Mouse (Mus musculus) liver, embryonic 12.5 days (tissue): ENCODE data around the gene Flot1. TPM values are rescaled to one million over a fixed set of nuclear protein-coding genes. Genes with fewer than 3 reads are reported as not detected.
"Not testable (repeated sequence)": the region's sequence is repeated elsewhere in the genome, so short reads cannot be mapped to it uniquely, and the experiment has no call there.

Experiments used
- ATAC-seq: fragments of 200-750 bp; cut with Nextera tagmentation; 2 replicates; pipeline ENCODE4 v1.8.0; 2017; ENCODE audit warnings: moderate number of reproducible peaks, mild to moderate bottlenecking, moderate library complexity
- H3K27ac ChIP-seq: fragments of 300-500 bp; sonication (generic); 2 replicates; pipeline ENCODE4 v1.5.1; 2016; ENCODE audit warnings: mild to moderate bottlenecking
- H3K27me3 ChIP-seq: fragments of 300-500 bp; sonication (generic); replicated peaks from 2 replicates; pipeline ENCODE4 v1.6.1; 2016; ENCODE audit warnings: mild to moderate bottlenecking, moderate library complexity
- H3K36me3 ChIP-seq: fragments of 300-500 bp; sonication (generic); 2 replicates; pipeline ENCODE4 v1.6.1; 2016; ENCODE audit warnings: mild to moderate bottlenecking, moderate library complexity
- H3K4me1 ChIP-seq: fragments of 300-500 bp; sonication (generic); 2 replicates; pipeline ENCODE4 v1.6.1; 2016
- H3K4me2 ChIP-seq: fragments of 300-500 bp; sonication (generic); 2 replicates; pipeline ENCODE4 v1.6.1; 2016; ENCODE audit warnings: mild to moderate bottlenecking, moderate library complexity
- H3K4me3 ChIP-seq: fragments of 300-500 bp; sonication (generic); 2 replicates; pipeline ENCODE4 v1.5.1; 2016; ENCODE audit warnings: mild to moderate bottlenecking, moderate library complexity
- H3K9ac ChIP-seq: fragments of 300-500 bp; sonication (generic); 2 replicates; pipeline ENCODE4 v1.6.1; 2016; ENCODE audit warnings: mild to moderate bottlenecking, moderate library complexity
- H3K9me3 ChIP-seq: fragments of 300-500 bp; sonication (generic); replicated peaks from 2 replicates; pipeline ENCODE4 v1.6.1; 2016; ENCODE audit warnings: mild to moderate bottlenecking, moderate library complexity
- WGBS: fragments of 180-500 bp; shearing (Covaris S2); methylation state at CpG from one replicate; pipeline ENCODE4 v1.1.7; 2016; ENCODE audit not compliant: insufficient replicate concordance; 5-methylcytosine and 5-hydroxymethylcytosine counted together
- polyA plus RNA-seq: library from polyadenylated mRNA; unstranded; fragments of >200 nt; fragmentation: Nextera tagmentation; extraction: Ambion mirVana; gene quantifications from 2 replicates; pipeline ENCODE4 v1.2.1, GENCODE M21; 2016

The Flot1 gene
- polyA plus RNA-seq, 1 experiment from 2014 or later = 43.1 TPM

DNA sequence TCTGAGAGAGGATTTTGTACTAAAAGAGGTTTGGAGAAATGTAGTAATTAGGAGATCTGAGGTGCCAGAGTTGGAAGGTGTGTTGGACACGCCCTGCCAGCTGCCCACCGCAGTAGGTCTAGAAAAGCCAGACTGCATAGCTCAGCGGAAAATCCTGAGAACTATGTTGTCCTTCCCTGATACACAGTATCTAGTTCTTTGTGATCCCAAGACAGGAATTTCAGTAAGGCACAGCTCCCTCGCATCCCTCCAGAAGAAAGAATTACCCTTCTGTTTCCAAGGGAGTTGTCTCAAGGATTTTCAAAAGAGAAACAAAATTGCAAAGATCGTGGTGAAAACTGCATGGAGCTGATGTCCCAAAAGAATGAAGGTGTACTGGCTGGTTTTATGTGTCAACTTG lies 15.5 kb downstream of the Flot1 start:
- no peak for ATAC-seq
- H3K27ac ChIP-seq = peak overlapping the region; percentile 96
- 1% methylated on average over 5 of the region's 5 CpGs for WGBS
- peak overlapping the region; percentile 76 for H3K9ac ChIP-seq
- peak overlapping the region; percentile 74 for H3K4me3 ChIP-seq
- peaks cover 72% of the 10 kb centered on the region for H3K4me1 ChIP-seq
- H3K27me3 ChIP-seq = no peaks in the 10 kb centered on the region
- H3K9me3 ChIP-seq = no peaks in the 10 kb centered on the region
- peaks cover 34% of the 10 kb centered on the region for H3K36me3 ChIP-seq
- peak overlapping the region; percentile 83 for H3K4me2 ChIP-seq

DNA sequence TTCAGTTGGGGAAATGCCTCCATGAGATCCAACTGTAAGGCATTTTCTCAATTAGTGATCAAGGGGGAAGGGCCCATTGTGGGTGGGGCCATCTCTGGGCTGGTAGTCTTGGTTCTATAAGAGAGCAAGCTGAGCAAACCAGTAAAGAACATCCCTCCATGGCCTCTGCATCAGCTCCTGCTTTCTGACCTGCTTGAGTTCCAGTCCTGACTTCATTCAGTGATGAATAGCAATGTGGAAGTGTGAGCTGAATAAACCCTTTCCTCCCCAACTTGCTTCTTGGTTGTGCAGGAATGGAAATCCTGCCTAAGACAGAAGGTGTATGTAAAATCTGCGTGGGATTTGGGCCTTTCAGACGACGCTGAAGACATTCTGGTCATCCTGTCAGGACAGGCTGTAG lies 16.0 kb downstream of the Flot1 start:
- Histone ChIP-seq H3K27ac (peak overlapping the region; percentile 96), H3K4me1 (peaks cover 68% of the 10 kb centered on the region)

DNA sequence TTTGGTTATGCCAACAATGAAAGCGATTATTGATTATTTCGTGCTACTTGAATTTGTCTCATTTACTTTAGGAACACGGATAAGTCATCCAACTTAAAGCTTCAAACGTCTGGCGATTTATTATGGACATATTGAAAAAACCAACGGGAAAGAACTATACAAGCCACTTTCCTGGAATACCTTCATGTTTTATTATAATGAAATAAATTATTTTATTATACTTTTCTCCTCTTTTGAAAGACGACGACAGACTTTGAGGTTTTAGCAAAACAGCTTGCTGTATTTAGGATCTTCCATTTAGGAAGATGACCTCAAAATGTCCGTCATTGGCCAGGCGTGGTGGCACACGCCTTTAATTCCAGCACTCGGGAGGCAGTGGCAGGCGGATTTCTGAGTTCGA lies 17.5 kb downstream of the Flot1 start:
- Histone ChIP-seq H3K27me3 (no peaks in the 10 kb centered on the region), H3K27ac (peak overlapping the region; percentile 96), H3K4me2 (peak overlapping the region; percentile 80), H3K36me3 (peaks cover 32% of the 10 kb centered on the region), H3K4me3 (peak overlapping the region; percentile 73), H3K9me3 (no peaks in the 10 kb centered on the region), H3K9ac (peak overlapping the region; percentile 58), H3K4me1 (peaks cover 52% of the 10 kb centered on the region)
- WGBS = 38% methylated on average over 14 of the region's 14 CpGs
- no peak for ATAC-seq

More for the DNA sequence above, 16.0 kb downstream of the Flot1 start:
- H3K27me3 ChIP-seq, H3K9me3 ChIP-seq, ATAC-seq: not testable (repeated sequence)
- Histone ChIP-seq H3K4me3 (peak overlapping the region; percentile 74), H3K4me2 (peak overlapping the region; percentile 83), H3K36me3 (peaks cover 33% of the 10 kb centered on the region), H3K9ac (peak overlapping the region; percentile 76)
- 67% methylated on average over 3 of the region's 3 CpGs for WGBS

DNA sequence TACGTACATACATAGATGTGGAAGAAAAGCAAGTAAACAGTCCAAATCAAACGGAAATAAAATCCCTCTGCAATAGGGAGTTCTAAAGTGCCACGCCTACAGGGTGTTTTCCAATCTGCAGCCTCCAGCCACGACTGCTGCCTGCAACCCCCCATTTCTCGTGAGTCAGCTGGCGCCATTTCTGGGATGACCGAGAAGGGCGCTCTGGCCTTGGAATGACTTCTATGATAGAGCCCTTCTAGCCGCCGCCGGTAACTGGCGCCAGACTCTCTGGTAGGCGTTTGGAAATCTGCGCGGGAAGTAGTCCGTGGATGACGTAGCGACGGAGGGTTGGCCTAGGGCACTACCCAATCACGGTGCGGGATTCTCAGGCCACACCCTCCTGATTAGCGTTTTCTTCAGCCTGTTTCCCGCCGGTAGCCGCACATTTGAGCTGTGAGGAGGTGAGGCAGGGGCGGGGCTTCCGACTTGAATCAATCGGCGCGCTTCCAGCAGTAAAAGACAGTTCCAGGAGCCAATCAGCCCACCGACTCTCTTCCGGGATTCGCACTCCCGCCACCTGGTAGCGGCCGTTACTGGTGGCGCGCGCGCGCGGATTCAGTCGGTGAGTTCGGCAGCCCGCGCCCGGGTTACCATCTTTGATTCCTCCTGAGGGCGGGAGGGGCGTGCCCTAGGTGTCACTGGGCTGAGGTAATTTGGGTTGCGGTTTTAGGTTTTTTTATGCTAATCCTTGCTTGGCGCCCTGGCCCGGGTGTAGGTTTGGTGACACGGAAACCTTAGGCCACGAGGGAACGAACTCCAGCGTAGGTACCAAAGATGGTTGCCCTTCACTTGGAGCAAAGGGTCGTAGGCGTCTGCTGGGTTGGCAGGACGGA lies 18.3 kb downstream of the Flot1 start, which contains the start of gene Mdc1:
TSS of gene Mdc1 (plus strand) at position 440 of the 875 bp plus-strand sequence.
- H3K27me3 ChIP-seq = no peaks in the 10 kb centered on the region
- ATAC-seq = peak; percentile 87
- peaks cover 32% of the 10 kb centered on the region for H3K36me3 ChIP-seq
- WGBS = under 1% methylated on average over 59 of the region's 59 CpGs
- H3K9ac ChIP-seq = peak within 1 kb of the TSS; percentile 80
- no peaks in the 10 kb centered on the region for H3K9me3 ChIP-seq
- H3K27ac ChIP-seq = peak within 1 kb of the TSS; percentile 96
- peak within 1 kb of the TSS; percentile 73 for H3K4me3 ChIP-seq
- peak within 1 kb of the TSS; percentile 80 for H3K4me2 ChIP-seq
- H3K4me1 ChIP-seq = peaks cover 45% of the 10 kb centered on the region

DNA sequence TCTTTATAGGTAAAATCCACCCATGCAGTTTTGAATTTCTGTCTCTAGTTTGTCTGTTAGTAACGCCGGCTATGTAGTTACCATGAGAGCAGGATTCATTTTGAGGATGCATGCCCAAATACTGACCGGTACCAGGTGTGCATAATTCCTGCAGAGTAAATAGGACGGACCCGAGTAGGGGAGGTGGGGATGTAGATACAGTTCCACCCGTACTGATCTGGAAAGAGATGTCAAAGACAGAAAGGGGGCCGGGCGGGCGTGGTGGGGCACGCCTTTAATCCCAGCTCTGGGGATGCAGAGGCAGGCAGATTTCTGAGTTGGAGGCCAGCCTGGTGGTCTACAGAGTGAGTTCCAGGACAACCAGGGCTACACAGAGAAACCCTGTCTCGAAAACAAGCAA lies 19.0 kb downstream of the Flot1 start:
- Histone ChIP-seq H3K4me3 (peak overlapping the region; percentile 73), H3K4me2 (peak overlapping the region; percentile 80), H3K27me3 (no peaks in the 10 kb centered on the region), H3K27ac (peak overlapping the region; percentile 94), H3K4me1 (peaks cover 40% of the 10 kb centered on the region), H3K36me3 (peaks cover 33% of the 10 kb centered on the region), H3K9ac (peak overlapping the region; percentile 80), H3K9me3 (no peaks in the 10 kb centered on the region)
- no peak for ATAC-seq
- WGBS = 8% methylated on average over 11 of the region's 11 CpGs

DNA sequence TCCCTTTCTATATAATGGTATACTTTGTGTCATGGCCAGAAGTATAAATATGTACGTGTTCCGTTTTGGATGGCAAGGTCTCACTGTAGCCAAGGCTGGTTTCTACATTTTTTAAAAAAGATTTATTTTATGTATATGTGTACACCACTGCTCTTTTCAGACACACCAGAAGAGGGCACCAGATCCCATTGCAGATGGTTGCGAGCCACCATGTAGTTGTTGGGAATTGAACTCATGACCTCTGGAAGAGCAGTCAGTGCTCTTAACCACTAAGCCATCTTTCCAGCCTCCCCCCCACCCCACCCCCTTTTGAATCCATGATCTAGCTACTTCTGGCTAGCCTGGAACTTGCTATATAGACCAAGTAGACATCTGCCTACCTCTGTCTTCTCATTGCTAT lies 20.5 kb downstream of the Flot1 start:
- Histone ChIP-seq H3K9me3 (no peaks in the 10 kb centered on the region), H3K9ac (no peak overlapping the region), H3K4me1 (peaks cover 43% of the 10 kb centered on the region), H3K36me3 (peaks cover 48% of the 10 kb centered on the region), H3K4me2 (no peak overlapping the region), H3K4me3 (no peak overlapping the region), H3K27ac (no peak overlapping the region), H3K27me3 (no peaks in the 10 kb centered on the region)
- 82% methylated on average over 3 of the region's 3 CpGs for WGBS
- no peak for ATAC-seq

DNA sequence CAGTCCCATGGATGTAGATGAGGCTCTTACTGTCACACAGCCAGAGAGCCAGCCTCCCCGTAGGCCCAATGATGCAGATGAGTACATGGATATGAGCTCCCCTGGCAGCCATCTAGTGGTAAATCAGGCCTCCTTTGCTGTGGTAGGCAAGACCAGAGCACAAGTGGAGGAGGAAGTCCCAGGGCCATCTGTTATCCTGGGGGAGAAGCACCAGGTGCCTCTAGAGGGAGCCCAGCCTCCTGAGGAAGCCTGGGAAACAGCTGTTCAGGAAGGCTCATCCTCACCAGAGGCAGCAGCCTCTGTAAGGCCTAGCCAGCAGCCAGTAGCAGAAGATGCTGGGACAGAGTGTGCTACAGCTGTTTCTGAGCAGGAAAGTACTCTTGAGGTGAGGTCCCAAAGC lies 25.1 kb downstream of the Flot1 start:
- Histone ChIP-seq H3K9ac (no peak overlapping the region), H3K4me1 (peaks cover 35% of the 10 kb centered on the region), H3K9me3 (no peaks in the 10 kb centered on the region), H3K27me3 (no peaks in the 10 kb centered on the region), H3K4me3 (no peak overlapping the region), H3K27ac (no peak overlapping the region), H3K4me2 (no peak overlapping the region), H3K36me3 (peaks cover 94% of the 10 kb centered on the region)
- no peak for ATAC-seq
- 74% methylated on average over 1 of the region's 1 CpGs for WGBS

DNA sequence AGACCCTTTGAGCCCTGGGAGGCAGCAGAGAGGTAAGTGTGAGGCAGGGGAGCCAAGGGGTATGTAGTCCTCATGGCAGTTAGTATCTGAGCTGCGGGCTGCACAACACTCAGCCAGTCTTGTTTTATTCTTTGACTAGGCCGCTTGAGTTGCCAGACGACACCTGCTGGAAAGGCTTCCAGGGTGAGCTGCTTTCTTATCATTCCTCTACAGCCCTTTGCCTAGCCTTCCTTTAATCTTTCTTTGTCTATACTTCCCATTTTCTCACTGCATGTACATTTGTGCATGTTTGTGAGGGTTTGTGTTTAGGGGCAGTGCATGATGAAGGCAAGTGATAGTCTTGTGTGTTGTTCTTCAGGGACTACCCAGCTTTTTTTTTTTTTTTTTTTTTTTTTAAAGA lies 27.9 kb downstream of the Flot1 start:
- Histone ChIP-seq H3K4me3 (no peak overlapping the region), H3K4me1 (peaks cover 33% of the 10 kb centered on the region), H3K36me3 (peaks cover 98% of the 10 kb centered on the region), H3K9ac (peak overlapping the region; percentile 56), H3K27ac (peak overlapping the region; percentile 88), H3K9me3 (no peaks in the 10 kb centered on the region), H3K27me3 (no peaks in the 10 kb centered on the region), H3K4me2 (peak overlapping the region; percentile 20; the same call in 1 of the 2 replicates)
- 17% methylated on average over 3 of the region's 3 CpGs for WGBS
- peak; percentile 78 for ATAC-seq

DNA sequence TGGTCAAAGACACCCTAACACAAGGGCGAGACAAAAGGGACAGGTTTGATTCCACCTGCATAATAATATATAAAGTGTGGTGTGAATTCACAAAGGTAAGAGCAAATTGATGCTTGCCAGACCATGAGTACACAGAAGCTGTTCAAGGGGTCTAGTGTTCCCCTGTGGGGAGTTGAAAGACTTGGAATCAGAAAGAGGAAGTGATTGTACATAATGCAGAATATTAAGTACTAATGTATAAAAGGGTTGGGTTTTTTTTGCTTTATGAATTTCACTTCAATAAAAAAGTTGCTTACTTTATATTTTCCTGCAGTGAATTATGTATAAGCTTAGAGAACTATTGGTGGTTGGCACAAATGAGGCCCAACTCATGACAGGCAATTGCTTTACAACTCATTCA lies 36.3 kb downstream of the Flot1 start:
- Histone ChIP-seq H3K9ac (no peak overlapping the region), H3K4me3 (no peak overlapping the region), H3K27me3 (peaks cover 17% of the 10 kb centered on the region), H3K27ac (no peak overlapping the region), H3K4me2 (no peak overlapping the region), H3K9me3 (no peaks in the 10 kb centered on the region), H3K36me3 (peaks cover 42% of the 10 kb centered on the region), H3K4me1 (peaks cover 24% of the 10 kb centered on the region)
- ATAC-seq = no peak
- 85% methylated on average over 1 of the region's 1 CpGs for WGBS

DNA sequence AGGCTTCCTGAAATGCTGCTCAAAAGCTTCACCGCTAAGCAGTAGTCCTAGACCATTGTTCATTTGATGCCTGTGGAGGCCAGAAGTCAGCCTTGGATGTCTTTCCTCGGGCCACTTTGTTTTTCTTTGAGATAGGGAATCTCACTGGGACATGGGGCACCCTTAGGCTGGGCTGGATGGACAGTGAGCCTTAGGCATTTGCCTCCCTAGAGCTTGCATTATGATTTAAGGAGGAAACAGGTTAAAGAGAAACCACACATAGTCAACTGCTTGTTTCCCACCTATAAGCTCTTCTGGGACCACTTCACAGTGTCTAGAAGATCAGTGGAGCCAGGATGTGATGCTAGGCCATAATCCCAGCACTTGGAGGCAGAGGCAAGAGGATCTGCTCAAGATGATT lies 36.8 kb downstream of the Flot1 start:
- Histone ChIP-seq H3K4me3 (no peak overlapping the region), H3K4me1 (peaks cover 29% of the 10 kb centered on the region), H3K27ac (no peak overlapping the region), H3K36me3 (peaks cover 38% of the 10 kb centered on the region), H3K27me3 (peaks cover 21% of the 10 kb centered on the region), H3K9me3 (no peaks in the 10 kb centered on the region), H3K4me2 (no peak overlapping the region), H3K9ac (no peak overlapping the region)
- 63% methylated on average over 2 of the region's 2 CpGs for WGBS
- ATAC-seq = no peak

DNA sequence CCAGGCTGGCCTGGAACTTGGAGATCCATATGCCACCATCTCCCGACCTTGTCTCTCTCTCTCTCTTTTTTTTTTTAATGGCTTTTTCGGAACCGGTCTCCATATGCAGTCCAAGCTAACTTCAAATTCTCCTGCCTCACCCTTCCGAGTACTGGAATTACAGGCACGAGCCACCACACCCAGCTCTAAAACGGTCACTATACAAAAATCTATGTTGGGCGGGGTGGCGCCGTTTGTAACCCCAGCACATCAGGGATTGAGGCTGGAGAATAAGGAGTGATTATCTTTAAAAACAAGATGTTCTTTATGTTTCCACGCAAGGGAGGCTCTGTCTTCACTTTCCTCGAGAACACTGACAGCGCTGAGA lies 37.8 kb downstream of the Flot1 start:
- Histone ChIP-seq H3K27ac (peak overlapping the region; percentile 80), H3K9ac (peak overlapping the region; percentile 76), H3K4me2 (peak overlapping the region; percentile 85), H3K27me3 (peaks cover 31% of the 10 kb centered on the region), H3K4me3 (peak overlapping the region; percentile 73), H3K9me3 (no peaks in the 10 kb centered on the region), H3K4me1 (peaks cover 39% of the 10 kb centered on the region), H3K36me3 (peaks cover 29% of the 10 kb centered on the region)
- ATAC-seq = peak; percentile 50
- whole genome bisulfite sequencing = 5% methylated on average over 12 of the region's 12 CpGs

DNA sequence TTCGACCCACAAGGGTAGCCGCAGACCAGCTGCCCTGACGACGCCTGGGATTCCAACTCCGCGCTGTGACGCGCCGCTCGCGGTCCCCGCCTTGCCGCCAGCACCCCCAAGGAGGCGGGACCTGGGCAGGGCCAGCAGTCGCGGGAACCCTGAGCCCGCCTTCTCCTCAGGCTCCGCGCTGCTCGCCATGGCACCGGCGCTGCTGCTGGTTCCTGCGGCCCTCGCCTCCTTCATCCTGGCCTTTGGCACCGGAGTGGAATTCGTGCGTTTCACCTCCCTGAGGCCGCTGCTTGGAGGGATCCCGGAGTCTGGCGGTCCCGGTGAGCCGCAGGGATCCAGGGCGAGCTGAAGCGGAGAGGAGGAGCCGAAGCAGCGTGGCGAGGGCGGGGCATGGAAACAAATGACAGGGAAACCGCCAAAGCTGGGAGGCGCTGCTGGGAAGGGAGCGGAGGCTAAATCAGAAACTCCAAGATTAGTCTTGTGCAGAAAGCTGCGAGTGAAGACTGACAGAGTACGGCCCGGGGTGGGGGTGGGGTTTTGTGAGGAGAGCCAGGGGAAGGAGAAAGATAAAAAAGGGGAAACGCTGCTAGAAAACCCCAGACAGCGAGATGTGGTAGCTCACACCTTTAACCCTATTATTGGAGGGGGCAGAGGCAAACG lies 38.3 kb downstream of the Flot1 start, which contains the start of gene Nrm:
TSS of gene Nrm (plus strand) at position 121 of the 660 bp plus-strand sequence.
- Histone ChIP-seq H3K9me3 (no peaks in the 10 kb centered on the region), H3K27ac (peak within 1 kb of the TSS; percentile 80), H3K9ac (peak within 1 kb of the TSS; percentile 76), H3K4me1 (peaks cover 44% of the 10 kb centered on the region), H3K4me3 (peak within 1 kb of the TSS; percentile 73), H3K27me3 (peaks cover 36% of the 10 kb centered on the region), H3K36me3 (peaks cover 27% of the 10 kb centered on the region), H3K4me2 (peak within 1 kb of the TSS; percentile 85)
- ATAC-seq = peak; percentile 95
- under 1% methylated on average over 47 of the region's 47 CpGs for WGBS
